Mouse (Mus musculus) CH12.LX (cell line): ENCODE results near the gene Rab13.

Experiments used
- CTCF ChIP-seq, 2 experiments: IDR thresholded peaks in 1 of 2; conservative IDR thresholded peaks in 1 of 2; 2 replicates each; pipeline ENCODE4 v1.5.1; 2011 to 2012; ENCODE audit warnings: low read depth in 2 of 2, low read length in 2 of 2, improper control_type of control experiment in 1 of 2, inconsistent platforms in 1 of 2, mild to moderate bottlenecking in 1 of 2, moderate library complexity in 1 of 2
- E2F4 ChIP-seq: IDR thresholded peaks from 2 replicates; pipeline ENCODE4 v1.6.1; 2011; ENCODE audit warnings: low read depth, low read length, improper control_type of control experiment; ENCODE audit not compliant: insufficient replicate concordance
- ETS1 ChIP-seq: conservative IDR thresholded peaks from 2 replicates; pipeline ENCODE4 v1.6.1; 2012; ENCODE audit warnings: low read depth, mild to moderate bottlenecking, inconsistent platforms, low read length, improper control_type of control experiment, moderate library complexity
- HCFC1 ChIP-seq: IDR thresholded peaks from 2 replicates; pipeline ENCODE4 v1.6.1; 2012; ENCODE audit warnings: low read depth, mild to moderate bottlenecking, inconsistent platforms, low read length, improper control_type of control experiment
- NELFE ChIP-seq: IDR thresholded peaks from 2 replicates; pipeline ENCODE4 v1.6.1; 2011; ENCODE audit warnings: low read depth, low read length, improper control_type of control experiment
- POLR2A ChIP-seq: IDR thresholded peaks from 2 replicates; pipeline ENCODE4 v1.6.1; 2011; ENCODE audit warnings: low read depth, mild to moderate bottlenecking, improper control_type of control experiment, low read length
- RCOR1 ChIP-seq: conservative IDR thresholded peaks from 2 replicates; pipeline ENCODE4 v1.6.1; 2012; ENCODE audit warnings: low read depth, mild to moderate bottlenecking, inconsistent platforms, low read length, improper control_type of control experiment
- SMC3 ChIP-seq: IDR thresholded peaks from 2 replicates; pipeline ENCODE4 v1.6.1; 2011; ENCODE audit warnings: low read depth, low read length, improper control_type of control experiment
- USF1 ChIP-seq: IDR thresholded peaks from 2 replicates; pipeline ENCODE4 v1.6.1; 2014; ENCODE audit warnings: low read depth, mild to moderate bottlenecking, inconsistent platforms, low read length, improper control_type of control experiment
- ZKSCAN1 ChIP-seq: IDR thresholded peaks from 2 replicates; pipeline ENCODE4 v1.6.1; 2012; ENCODE audit warnings: low read depth, inconsistent platforms, low read length, improper control_type of control experiment, borderline replicate concordance

DNA sequence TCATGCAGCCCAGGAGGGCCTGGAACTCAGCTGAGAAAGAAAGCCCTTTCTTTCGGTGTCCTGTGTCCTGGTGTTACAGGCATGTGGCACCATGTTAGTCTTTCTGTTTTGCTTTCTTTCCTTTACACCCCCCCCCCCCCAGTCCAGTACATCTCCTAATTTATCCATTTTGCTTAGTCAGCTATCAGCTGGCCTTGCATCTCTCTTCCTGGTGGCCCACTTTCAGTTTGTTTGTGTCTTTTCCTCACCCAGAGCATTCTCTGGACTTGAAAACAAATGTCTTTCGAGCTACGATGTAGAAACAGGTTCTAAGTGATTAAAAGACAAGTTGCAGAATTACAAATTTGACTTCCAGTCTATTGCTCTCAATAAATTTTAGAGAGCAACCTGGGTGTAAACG lies 9.0 kb downstream of the Rab13 start:
- TF ChIP-seq E2F4 (no peak), CTCF (conservative IDR thresholded peaks at IDR 0.05 in 1 of 2, IDR thresholded peaks at IDR 0.05 in 1 of 2; ENCODE audit: low read depth in 2 of 2, low read length in 2 of 2) (no peak), NELFE (no peak), USF1 (no peak), HCFC1 (no peak), ETS1 (no peak), RCOR1 (no peak), POLR2A (no peak), ZKSCAN1 (no peak), SMC3 (no peak)
